25 mouse cellular contexts compared by ENCODE assay signal in the genomic region with DNA sequence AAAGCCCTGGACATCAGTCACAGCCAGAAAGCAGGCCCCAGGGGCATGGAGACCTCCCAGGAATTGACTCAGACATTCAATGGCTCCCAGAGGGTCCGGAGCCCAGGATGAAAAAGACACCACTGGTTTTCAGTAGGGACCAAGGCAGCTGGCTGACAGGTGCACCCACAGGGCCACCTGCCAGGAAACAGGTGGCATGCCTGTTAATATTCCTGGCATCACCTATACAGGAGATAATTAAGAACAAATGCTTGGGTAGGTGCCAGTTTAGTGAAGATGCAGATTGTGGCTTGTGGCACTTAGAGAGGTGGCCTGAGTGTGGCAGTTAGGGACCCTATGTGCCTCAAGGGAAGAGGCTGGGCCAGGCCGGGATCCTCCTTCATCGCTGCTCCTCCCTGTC. TPM values are rescaled to one million over a fixed set of nuclear protein-coding genes. Genes with fewer than 3 reads are reported as not detected.
A peak's percentile ranks its signal among the peaks of the same experiment; 100 is the strongest.
DNase-seq lines count a peak whose midpoint lies in the region; ATAC-seq and TF ChIP-seq lines count a peak whose summit lies in the region.
"Had no signal": no experiment of that assay in that cellular context is flagged by ENCODE, and none has a peak within 500 bp of the region (broad histone marks: within the 10 kb centered on the region; RNA-seq: fewer than 3 reads in every experiment).

No protein-coding gene starts in this region.

- H3K9me3 ChIP-seq in hindbrain, postnatal 0 days (ENCODE audit: low read length): no peaks in the 10 kb centered on the region
- no peaks in the 10 kb centered on the region for H3K9me3 ChIP-seq in hindbrain, embryonic 11.5 days (ENCODE audit: control insufficient read depth, low read length)
- H3K9me3 ChIP-seq: embryonic facial prominence, embryonic 12.5 days; forebrain, embryonic 13.5 days; G1E; heart, embryonic 13.5 days; limb, embryonic 12.5 days had no signal

- no peak overlapping the region for H3K4me3 ChIP-seq in hindbrain, postnatal 0 days (ENCODE audit: low read length)
- no peak overlapping the region for H3K4me3 ChIP-seq in hindbrain, embryonic 11.5 days (ENCODE audit: low read depth, low read length)
- H3K4me3 ChIP-seq: embryonic facial prominence, embryonic 12.5 days; forebrain, embryonic 13.5 days; heart, adult 2 months; heart, embryonic 13.5 days; layer of hippocampus, adult 2 months; limb, embryonic 12.5 days had no signal

- H3K27me3 ChIP-seq in hindbrain, postnatal 0 days (ENCODE audit: insufficient read depth, low read length): no peaks in the 10 kb centered on the region
- 0 out of 2 replicates have a peak, but pooled peaks cover 3% of the 10 kb centered on the region for H3K27me3 ChIP-seq in hindbrain, embryonic 11.5 days (ENCODE audit: control insufficient read depth, insufficient read depth, low read length)
- H3K27me3 ChIP-seq: forebrain, embryonic 13.5 days had no signal

- ATAC-seq in hindbrain, postnatal 0 days: no peak
- no peak for ATAC-seq in hindbrain, embryonic 11.5 days (ENCODE audit: low FRiP score)
- ATAC-seq: forebrain, embryonic 13.5 days; liver, postnatal 0 days; lung, postnatal 0 days had no signal

- no peak for TF ChIP-seq CTCF in hindbrain, postnatal 0 days (IDR thresholded peaks at IDR 0.05; ENCODE audit: low read depth)

- no peak overlapping the region for H3K4me2 ChIP-seq in hindbrain, postnatal 0 days (ENCODE audit: low read depth, low read length)
- no peak overlapping the region for H3K4me2 ChIP-seq in hindbrain, embryonic 11.5 days (replicated peaks; ENCODE audit: low read depth, low read length)
- H3K4me2 ChIP-seq: embryonic facial prominence, embryonic 12.5 days; forebrain, embryonic 13.5 days; heart, embryonic 13.5 days; limb, embryonic 12.5 days; liver, embryonic 11.5 days had no signal

- no peak overlapping the region for H3K27ac ChIP-seq in hindbrain, postnatal 0 days
- no peak overlapping the region for H3K27ac ChIP-seq in hindbrain, embryonic 11.5 days (ENCODE audit: low read depth, low read length)
- H3K27ac ChIP-seq: embryonic facial prominence, embryonic 12.5 days; forebrain, embryonic 13.5 days; heart, adult 2 months; heart, embryonic 13.5 days; layer of hippocampus, adult 2 months; limb, embryonic 12.5 days; macrophage had no signal

- DNase-seq in hindbrain, postnatal 0 days (ENCODE audit: low spot score): peak; percentile 30
- DNase-seq in hindbrain, embryonic 11.5 days (ENCODE audit: low spot score): no peak
- DNase-seq in cerebellum, adult 18-20 months: peak; percentile 61 to 72
- peak; percentile 67 to 76 for DNase-seq in cerebellum, postnatal 10 days
- DNase-seq in neural tube, embryonic 10.5 days (ENCODE audit: extremely low spot score, low spot score): no peak
- DNase-seq in kidney, adult 18-20 months: no peak
- no peak for DNase-seq in kidney, adult 8-10 months
- DNase-seq: adrenal gland, adult 2 months; B cell, adult 2 months; gastrocnemius, postnatal 36 days; heart, adult 2 months; heart, postnatal 14 days; kidney, adult 2 months; kidney, postnatal 10 days; liver, postnatal 0 days had no signal

- no peak overlapping the region for H3K9ac ChIP-seq in hindbrain, postnatal 0 days (replicated peaks; ENCODE audit: low read length)
- H3K9ac ChIP-seq in hindbrain, embryonic 11.5 days (ENCODE audit: low read depth, low read length): no peak overlapping the region
- H3K9ac ChIP-seq: embryonic facial prominence, embryonic 12.5 days; forebrain, embryonic 13.5 days; heart, embryonic 13.5 days; limb, embryonic 12.5 days; liver, postnatal 0 days had no signal

- WGBS in hindbrain, postnatal 0 days: 82% methylated on average over 3 of the region's 3 CpGs
- WGBS in hindbrain, embryonic 11.5 days: 90% methylated on average over 3 of the region's 3 CpGs

- no peaks in the 10 kb centered on the region for H3K4me1 ChIP-seq in hindbrain, postnatal 0 days (ENCODE audit: insufficient read depth, low read length)
- H3K4me1 ChIP-seq in hindbrain, embryonic 11.5 days (replicated peaks; ENCODE audit: control insufficient read depth, insufficient read depth, low read length): no peaks in the 10 kb centered on the region
- H3K4me1 ChIP-seq: embryonic facial prominence, embryonic 12.5 days; forebrain, embryonic 13.5 days; heart, embryonic 13.5 days; limb, embryonic 12.5 days had no signal

- H3K36me3 ChIP-seq in hindbrain, postnatal 0 days (ENCODE audit: insufficient read depth, low read length): no peaks in the 10 kb centered on the region
- H3K36me3 ChIP-seq in hindbrain, embryonic 11.5 days (ENCODE audit: control insufficient read depth, insufficient read depth, low read length): no peaks in the 10 kb centered on the region
- H3K36me3 ChIP-seq: embryonic facial prominence, embryonic 12.5 days; G1E; heart, embryonic 13.5 days; limb, embryonic 12.5 days had no signal

RNA-seq across cellular contexts. Expression of gene Grip2, which starts 13.4 kb away (rescaled TPM):
- total RNA-seq in hindbrain, postnatal 0 days (2014; rRNA removed): 14.6 and 19.2 TPM in 2 replicates
- polyA plus RNA-seq in hindbrain, postnatal 0 days (2015; fragmentation: Nextera tagmentation; extraction: Ambion mirVana): 5.2 and 5.3 TPM in 2 replicates
- polyA plus RNA-seq in hindbrain, embryonic 11.5 days (2014; fragmentation: Nextera tagmentation; extraction: Ambion mirVana): 0.60 and 0.63 TPM in 2 replicates
- total RNA-seq: CH12.LX had no signal
- polyA plus RNA-seq: G1E; liver, postnatal 0 days; macrophage had no signal

Comparison
In these comparisons a context has a peak if more than half of its experiments do, and no peak if none do; other contexts are left out.
1. DNase-seq: peak in hindbrain, postnatal 0 days (single experiment), cerebellum, adult 18-20 months (2 of 2) and cerebellum, postnatal 10 days (2 of 2); none in hindbrain, embryonic 11.5 days (single experiment), neural tube, embryonic 10.5 days (single experiment), kidney, adult 18-20 months (single experiment) and kidney, adult 8-10 months (0 of 2).